Mouse (Mus musculus) heart, adult 9 months (tissue): ENCODE results near the gene Adgrl3.

Experiments used
- DNase-seq, 2 experiments: peaks; one replicate each; pipeline ENCODE4 v3.0.0; 2022; ENCODE audit warnings: low spot score in 2 of 2

The Adgrl3 gene

GRCm38 (mm10) chr5:81832679-81833078, 812.7 kb downstream of the Adgrl3 start:
- no peak for DNase-seq

GRCm38 (mm10) chr5:81837860-81838259, 817.9 kb downstream of the Adgrl3 start:
- no peak for DNase-seq

- DNase-seq: no peak
Observed at GRCm38 (mm10) chr5:81843798-81844197, 823.9 kb downstream of the Adgrl3 start.

- DNase-seq: no peak
Observed at GRCm38 (mm10) chr5:81870336-81870735, 850.4 kb downstream of the Adgrl3 start.
